Mouse (Mus musculus) right cerebral cortex, adult 2 months (tissue): ENCODE data around the gene Rasgrf1.

Experiments used
- DNase-seq, 2 experiments: peaks; one replicate each; pipeline ENCODE4 v3.0.0; 2021 to 2022; ENCODE audit warnings: low spot score in 2 of 2

Rasgrf1 gene

DNA sequence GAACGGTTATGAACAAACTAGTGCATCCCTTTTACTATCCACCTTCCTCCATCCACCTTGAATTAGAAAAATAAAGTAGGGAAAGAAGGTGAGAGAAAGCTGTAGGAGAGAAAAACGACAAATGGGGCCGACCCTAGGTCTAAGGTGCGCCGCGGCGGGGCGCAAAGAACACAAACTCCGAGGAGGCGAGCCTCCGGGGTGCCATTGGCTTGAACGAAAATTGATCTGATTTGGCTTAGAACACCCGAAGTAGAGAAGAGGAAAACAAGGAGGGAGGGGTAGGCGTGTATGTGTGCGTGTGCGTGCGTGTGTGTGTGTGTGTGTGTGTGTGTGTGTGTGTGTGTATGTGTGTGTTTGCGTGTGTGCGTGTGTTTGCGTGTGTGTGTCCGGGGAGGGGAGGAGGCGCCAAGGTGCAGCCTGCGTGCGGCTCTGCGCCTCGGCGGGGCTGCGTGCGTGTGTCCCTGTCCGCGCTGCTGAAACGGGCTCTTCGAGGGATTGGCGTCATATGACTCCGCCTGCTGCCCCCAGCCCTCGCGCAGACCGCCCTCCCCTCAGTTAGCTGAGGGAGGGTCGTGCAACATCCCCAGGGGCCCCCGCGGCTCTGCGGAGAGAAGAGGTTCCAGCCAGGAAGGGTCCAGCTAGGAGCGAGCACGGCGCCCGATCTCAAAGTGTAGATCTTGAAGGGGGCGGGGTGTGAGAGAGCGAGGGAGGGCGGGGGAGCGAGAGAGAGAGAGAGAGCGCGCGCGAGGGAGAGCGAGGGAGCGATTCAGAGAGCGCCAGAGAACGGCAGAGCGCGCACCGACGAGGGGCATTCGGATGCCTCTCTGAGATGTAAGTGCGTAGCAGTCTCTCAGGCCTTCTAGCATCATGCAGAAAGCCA is at the start of gene Rasgrf1:
Rasgrf1 (plus strand) TSS at position 778 of the 880 bp plus-strand sequence.
- DNase-seq = peak; percentile 63 to 68

DNA sequence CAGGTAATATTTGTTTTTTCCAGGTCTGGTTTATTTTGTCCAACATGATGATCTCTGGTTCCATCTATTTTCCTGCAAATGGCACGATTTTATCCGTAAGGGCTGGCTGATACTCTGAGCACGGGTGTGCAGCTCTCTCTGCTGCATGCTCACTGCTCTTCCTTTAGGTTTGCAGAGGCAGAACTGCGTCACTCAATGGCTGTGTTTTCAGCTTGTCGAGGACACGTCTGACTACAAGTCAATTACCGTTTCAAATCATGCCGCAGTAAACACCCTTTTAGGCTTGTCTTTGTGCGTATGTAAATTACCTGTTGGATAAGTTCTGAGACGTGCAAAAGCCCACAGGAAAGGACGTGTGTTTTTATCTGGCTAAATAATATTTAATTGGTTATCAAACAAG is 49.6 kb upstream of the Rasgrf1 start:
- no peak for DNase-seq

- DNase-seq = no peak
These were observed 49.1 kb upstream of the Rasgrf1 start for GRCm38 (mm10) chr9:89860584-89860983.

GRCm38 (mm10) chr9:89867141-89867540 is 42.6 kb upstream of the Rasgrf1 start:
- DNase-seq = no peak

DNA sequence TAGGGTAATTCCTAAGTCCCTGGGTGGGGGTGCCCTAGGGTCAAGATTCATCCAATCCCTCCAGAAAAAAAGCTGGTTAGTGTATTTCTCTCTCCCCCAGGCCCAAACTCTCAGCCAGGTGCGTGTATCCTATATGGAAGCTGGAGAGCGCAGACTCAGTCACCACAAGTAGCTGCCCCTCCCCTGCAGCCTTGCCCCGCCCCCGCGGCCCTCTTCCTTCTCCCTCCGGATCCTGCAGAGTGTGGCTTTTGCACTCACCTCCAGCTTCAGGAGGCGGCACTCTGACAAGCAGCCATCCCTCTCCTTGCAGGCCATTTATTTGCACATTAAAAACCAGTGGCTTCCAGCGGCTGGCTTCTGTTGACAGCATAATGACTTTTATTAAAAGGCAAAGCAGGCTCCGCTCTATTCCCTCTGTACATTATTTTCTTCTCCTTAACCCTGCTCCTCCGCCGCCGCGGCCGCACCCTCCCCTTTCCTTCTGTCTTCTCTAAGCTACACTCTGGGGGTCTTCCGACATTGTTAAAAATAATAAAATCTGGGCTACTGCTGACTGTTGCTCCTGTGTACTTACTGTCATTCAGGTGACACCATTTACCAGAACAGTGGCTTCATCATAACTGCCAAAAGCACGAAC is 41.5 kb upstream of the Rasgrf1 start:
- no peak for DNase-seq

GRCm38 (mm10) chr9:89869594-89869993 is 40.1 kb upstream of the Rasgrf1 start:
- no peak for DNase-seq

GRCm38 (mm10) chr9:89870531-89871150 is 39.1 kb upstream of the Rasgrf1 start:
- DNase-seq = no peak

- DNase-seq = peak; percentile 59 to 66
These were observed 37.6 kb upstream of the Rasgrf1 start for GRCm38 (mm10) chr9:89872137-89872536.

- no peak for DNase-seq
These were observed 35.3 kb upstream of the Rasgrf1 start for GRCm38 (mm10) chr9:89874434-89874833.

DNA sequence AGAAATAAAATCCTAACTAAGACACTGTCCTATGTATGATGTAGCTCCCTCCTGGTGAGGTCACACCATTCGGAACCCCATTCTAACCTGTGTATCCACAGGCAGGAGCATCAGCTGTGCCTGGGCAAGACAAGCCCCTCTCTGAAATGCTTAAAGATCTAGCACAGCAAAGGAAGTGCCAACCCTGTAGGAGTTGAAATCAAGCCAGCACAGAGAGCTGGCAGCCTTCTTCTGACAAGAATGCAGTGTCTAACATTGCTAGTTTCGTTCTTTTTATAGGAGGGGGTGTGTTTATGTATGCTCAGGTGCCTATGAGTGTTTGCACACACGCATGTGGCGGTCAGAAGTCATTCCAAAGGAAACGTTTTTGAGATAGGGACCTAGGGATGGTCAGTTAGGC is 34.2 kb upstream of the Rasgrf1 start:
- DNase-seq = no peak

DNA sequence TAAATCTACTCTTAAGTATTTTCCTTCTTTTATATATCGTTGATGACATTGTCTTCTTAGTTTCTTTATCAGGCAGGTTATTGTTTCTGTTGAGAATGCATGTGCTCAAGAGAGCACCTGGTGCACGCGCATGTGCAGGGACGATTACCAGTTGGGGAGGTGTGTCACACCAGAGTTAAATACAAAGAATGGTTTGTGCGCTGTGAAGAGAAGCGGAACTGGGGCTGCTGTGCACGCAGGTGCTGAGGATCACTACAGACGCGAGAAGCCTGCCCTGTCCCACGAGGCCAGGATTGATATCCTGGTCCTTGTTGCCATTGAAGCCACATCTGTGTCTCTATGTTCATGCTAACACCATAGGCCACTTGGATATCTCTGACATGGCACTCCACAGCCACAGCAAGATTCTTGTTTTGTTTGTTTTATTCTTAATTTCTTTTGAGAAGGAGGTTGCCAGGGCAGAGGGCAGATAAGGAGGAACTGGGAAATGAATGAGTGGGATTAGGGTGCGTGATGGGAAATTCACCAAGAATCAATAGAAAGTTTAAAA is 31.2 kb upstream of the Rasgrf1 start:
- no peak for DNase-seq

DNA sequence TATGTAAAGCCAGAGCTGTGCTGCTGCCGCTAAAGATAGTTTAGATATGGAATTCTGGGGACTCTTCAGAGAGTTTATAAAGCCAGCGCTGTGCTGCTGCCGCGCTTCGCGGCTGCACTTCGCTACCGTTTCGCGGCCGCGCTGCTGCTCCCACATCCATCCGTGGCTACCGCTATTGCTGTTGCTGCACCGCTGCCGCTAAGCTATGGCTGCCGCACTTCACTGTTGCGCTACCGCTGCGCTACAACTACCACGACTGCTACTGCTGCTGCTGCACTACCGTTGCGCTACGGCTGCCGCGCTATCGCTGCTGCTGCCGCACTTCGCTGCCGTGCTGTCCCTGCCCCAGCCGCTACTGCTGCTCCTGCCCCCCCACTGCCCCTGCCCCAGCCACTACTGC is 30.1 kb upstream of the Rasgrf1 start:
- peak in 1 of 2 experiments; percentile 23 for DNase-seq

- DNase-seq = no peak
These were observed 28.2 kb upstream of the Rasgrf1 start for GRCm38 (mm10) chr9:89881552-89881951.

- DNase-seq = no peak
These were observed 27.1 kb upstream of the Rasgrf1 start for GRCm38 (mm10) chr9:89882583-89882982.

DNA sequence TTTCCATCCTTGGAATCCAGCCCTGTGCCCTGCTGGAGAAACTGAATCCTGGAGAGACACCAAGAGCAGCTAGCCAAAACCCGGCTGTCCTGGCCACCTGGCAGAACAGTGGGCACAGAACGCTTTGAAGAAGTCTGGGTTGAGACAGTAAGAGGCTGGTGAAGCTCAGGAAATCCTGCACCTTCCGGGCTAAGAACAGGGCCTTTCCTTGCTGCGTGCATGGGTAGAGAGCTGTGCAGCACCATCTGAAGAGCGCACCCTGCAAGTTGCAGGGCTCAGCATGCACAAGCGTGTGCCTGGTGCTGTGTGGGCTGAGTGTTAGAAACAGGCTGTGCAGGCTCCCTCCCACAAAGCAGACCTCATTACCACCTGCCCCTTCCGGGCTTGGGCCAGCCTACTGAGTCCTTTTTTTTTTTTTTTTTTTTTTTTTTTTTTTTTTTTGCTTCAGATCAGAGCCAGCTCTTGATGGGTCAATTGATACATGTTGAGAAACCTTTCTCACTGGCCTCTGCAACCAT is 23.9 kb upstream of the Rasgrf1 start:
- DNase-seq = no peak

- DNase-seq = peak in 1 of 2 experiments; percentile 33
These were observed 18.0 kb upstream of the Rasgrf1 start for GRCm38 (mm10) chr9:89891534-89892293.

DNA sequence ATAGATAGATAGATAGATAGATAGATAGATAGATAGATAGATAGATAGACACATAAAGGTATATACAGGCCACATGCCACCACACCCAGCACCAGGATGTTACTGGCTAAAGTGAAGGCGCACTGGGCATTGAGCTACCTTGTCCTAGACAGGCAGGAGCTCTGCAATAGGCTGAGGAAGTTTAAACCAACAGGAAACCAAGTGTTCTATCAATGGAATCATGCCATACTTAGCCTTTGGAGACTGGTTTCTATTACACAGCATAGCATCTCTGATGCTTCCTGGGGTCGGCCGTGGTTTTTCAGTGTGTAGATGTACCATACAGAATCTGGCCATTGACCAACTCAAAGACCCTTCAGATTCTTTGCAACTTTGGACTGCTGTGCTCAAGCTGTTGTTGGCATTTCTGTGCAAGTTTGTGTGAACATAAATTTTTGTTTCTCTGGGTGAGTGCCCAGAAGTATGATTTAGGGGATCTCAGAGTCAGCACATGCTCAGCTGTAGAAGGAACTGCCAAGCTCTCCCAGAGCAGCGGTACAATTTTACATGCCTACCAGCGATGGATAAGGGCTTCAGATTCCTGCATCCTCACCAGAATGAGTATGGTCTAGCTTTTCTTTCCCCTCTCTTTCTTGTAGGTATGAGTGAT is 17.0 kb upstream of the Rasgrf1 start:
- no peak for DNase-seq

DNA sequence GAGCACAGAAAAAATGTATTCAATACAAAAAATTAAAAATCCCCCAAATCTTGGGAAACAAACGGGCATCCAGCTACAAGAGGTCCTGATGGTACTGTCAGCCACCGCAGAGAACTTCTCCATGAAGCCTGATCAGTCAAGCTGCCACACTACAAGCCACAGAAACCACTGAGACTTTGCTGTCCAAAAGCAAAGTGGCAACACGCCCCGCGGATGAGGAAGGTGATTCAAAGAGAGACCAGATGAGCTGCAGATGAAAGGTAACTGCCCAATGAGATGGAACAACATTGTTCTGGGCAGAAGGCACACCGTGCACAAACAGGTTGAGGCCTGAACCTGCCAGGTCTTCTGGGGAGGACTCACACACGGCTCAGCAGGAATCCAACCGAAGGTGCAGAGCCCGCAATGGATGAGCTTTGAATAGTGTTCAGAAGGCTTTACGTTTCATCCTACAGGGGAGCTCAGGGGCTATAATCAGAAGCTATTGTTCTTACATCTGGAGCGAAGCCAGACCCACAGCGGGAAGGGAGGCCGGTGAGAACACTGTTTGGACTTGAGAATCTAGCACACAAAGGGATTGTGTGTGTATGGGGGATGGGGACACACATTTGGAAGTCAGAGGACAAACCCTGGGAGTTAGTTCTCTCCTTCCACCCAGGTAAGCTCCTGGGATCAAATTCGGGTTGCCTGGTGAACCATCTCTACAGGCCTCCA is 9.4 kb upstream of the Rasgrf1 start:
- DNase-seq = no peak

DNA sequence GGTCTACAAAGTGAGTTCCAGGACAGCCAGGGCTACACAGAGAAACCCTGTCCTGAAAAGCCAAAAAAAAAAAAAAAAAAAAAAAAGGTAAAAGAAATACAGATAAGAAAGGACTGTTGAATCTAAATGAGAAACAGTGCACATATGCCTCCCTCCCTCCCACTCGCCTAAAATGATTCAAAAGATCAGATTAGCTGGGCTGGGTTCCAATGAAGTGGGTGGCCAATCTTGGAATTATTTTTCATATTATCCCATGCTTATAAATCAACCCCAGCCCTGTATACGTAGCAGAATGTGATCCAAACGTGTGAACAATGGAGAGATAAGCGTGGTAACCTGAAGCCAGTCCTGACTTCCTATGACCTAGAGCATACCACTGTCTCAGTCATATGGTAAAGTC is 8.5 kb upstream of the Rasgrf1 start:
- DNase-seq = no peak

GRCm38 (mm10) chr9:89902813-89903212 is 6.9 kb upstream of the Rasgrf1 start:
- DNase-seq = no peak
